Mouse (Mus musculus): ENCODE measurements around the gene Rnf225. TPM values are rescaled to one million over a fixed set of nuclear protein-coding genes. Genes with fewer than 3 reads are reported as not detected.

Rnf225 gene
- 1 to 10 TPM; 1.3 to 2.1 TPM for total RNA-seq (2023)

DNA sequence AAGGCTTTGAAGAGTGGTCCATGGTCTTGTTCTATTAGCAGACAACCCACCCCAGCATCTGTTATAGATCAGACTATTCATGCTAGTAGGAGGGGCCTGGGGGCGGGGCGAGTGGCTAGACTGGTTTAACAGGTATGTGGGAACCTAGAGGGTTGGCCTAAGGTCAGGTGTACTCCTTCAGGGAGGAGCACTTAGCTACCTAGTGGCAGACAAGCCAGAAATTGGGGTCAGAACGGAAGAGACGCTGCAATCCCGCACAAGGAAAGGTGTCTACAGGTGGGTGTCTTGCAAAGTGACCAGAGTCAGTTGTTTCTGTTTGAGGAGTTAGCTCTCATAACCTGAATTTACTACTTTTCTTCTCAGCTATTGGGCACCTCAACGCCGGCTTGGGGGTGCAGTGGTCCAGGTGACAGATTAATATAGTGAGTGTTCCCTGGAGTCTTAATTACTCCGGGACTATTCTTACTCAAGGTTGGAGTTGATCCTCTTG is at the start of gene Rnf225:
Gene Rnf225 (plus strand): TSS at position 226 of the 490 bp plus-strand sequence.

DNA sequence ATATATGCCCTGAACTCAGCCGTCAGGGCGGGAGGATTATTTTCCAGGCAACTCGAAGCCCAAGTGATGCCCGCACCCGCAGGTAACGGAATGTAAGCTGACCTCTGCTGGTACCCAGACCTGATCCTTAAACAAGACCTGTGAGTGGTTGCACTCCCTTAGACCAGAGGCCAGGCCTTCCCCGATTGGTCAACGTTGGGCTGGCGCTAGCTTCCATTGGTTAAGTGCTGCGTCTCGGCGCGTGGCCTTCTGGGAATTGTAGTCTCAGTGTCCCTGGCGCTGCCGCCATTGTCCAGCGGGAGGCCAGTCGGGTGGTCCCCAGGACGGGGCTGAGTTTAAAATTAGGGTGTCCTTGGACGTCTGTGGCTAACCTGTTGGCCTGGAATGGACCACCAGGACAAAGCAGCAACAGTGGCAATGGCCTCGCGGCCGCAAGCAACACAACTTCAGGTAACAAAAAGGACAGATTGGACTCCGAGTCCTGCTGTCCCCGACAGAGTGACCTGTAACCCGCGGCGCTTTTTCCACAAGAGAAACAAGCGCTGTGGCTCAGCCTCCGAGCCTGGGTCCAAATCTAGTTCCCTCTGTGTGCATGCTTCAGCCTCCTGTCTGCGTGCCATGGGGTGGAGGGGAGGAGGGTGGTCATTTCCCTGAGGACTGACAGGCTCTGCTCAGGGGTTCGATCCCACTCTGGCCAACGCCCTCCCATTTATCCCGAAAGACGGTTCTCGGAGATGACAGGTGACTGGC is 46.1 kb upstream of the Rnf225 start, which contains the start of gene Zfp128:
Gene Zfp128 (plus strand): TSS at position 267 of the 750 bp plus-strand sequence.

DNA sequence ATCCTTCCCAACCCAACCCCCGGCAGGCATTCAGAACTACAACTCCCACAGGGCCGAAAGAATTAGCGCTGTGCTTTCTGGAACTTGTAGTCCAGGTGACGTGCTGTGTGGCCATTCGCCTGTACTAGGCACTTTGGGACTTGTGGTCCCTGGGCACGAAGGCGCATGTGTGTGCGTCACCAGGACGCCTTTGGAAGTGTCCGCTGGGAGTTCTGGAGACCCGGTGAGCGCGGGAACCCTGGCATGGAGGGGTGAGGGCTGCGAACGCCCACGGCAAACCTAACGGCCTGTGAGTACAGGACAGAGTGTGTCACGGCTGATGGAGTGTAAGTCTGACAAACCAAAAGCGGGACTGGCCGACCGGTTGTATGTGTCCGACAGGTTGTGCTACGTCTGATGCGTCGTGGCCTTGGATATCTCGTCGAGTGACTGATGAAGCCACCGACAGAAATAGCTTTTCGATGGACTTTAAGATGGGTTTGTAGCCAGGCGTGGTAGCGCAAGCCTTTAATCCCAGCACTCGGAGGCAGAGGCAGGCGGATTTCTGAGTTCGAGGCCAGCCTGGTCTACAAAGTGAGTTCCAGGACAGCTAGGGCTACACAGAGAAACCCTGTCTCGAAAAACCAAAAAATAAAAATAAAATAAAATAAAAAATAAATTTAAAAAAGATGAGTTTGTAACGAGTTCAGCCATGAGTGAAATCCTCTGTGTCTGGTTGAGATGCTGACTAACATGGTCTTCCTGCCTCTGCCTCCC is 29.4 kb upstream of the Rnf225 start, which contains the start of gene Zscan22:
Gene Zscan22 (plus strand): TSS at position 161 of the 756 bp plus-strand sequence.

DNA sequence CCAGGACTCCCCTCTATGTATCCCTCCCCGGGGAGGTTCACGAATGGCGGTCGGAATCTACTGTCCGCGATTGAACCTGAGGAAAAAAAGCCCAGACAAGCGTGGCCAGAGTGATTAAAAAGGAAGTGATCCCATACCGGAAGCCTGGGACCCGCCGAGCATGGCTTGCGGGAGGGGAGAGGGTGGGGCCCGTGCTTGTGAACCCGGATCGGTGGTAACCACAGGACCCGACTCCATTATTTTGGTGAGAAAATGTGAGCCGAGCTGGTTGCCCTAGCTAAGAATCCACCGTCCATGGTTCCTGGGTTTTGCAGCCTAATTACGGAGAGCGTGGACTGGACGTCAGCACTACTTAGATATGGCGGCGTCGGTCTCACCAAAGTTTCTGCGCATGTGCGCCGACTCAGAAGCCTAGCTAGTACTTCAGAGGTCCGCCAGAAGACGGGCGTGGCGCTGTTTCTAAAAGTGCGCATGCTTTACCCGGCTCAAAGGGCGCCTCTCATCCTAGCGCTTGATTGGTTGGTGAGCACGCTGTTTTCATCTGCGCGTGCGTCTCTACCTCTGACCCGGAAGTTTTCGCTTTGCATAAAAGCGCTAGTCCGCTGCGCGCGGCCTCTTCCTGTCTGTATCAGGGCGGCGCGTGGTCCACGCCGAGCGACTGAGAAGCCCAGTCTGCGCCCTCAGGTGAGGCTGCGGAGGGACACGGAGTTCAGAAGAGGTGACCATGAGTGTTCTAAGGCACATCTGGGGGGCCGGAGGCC is 5.3 kb upstream of the Rnf225 start, which contains the start of gene Rps5:
Gene Rps5 (plus strand): TSS at position 586 of the 761 bp plus-strand sequence.

DNA sequence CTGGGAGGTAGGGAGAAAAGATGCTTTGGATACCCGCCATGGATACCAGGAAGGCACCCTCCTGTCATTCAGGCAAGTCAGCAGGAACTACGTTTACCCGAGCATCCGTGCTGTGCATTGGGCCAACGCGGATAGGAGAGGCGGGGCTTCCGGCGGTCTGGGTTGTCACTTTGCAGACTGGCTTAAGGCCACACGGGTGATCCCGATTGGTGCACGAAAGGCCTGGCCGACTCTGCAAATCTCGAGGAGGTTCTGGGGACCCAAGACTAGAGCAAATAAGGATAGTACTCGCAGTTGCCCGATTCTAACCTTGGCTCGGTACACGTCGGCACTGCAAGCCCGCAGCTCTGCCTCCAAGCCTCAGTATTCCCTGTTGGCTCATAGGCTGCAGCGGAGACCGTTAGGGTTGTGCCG is 38.5 kb downstream of the Rnf225 start, which contains the start of gene Zfp324:
Gene Zfp324 (plus strand): TSS at position 161 of the 414 bp plus-strand sequence.

DNA sequence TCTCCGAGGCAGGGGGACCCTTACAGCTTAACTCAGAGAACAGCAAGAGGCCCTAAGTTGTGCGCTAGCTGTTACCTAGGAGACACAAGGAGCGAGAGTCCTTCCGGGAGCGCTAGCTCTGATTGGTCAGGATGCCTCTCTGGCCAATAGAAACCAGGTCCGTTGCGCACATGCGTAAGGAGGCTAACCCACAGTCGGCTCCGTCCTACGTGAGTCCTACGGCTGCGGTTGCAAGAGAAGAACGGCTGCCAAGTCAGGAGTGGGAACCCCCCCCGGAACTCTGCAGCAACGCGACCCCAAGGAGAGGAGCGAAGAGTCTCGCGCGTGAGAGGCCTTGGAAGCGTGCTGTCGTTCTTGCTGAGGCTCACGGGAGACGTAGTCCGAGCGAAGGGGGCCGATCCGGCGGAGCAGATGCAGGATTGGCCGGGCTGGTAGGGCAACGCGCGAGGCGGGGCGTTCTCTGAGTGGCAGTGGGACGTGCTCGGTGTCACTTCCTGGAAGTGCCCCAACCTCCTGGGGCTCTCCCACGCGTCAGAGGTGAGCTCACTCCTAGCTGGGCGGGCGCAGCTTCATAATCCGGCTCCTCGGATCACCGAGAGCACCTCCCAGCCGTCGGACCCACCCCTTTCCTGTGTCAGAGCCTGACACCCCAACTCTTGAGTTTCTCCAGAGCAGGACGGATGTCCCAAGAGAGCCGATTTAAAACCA is 50.6 kb downstream of the Rnf225 start, which contains the start of gene Zfp446:
Gene Zfp446 (plus strand): TSS at position 167 of the 708 bp plus-strand sequence.

Other genes starting within 250 kb of the Rnf225 start
- gene Vmn2r55, start 242.4 kb upstream of the Rnf225 start, total RNA-seq (2023), result not detected
- not detected for gene Vmn2r56, start 192.4 kb upstream of the Rnf225 start, total RNA-seq (2023)
- gene Zscan18, start 123.8 kb upstream of the Rnf225 start, total RNA-seq (2023), result 1 to 10 TPM; 9.2 to 9.4 TPM
- 10 to 100 TPM; 13.3 to 18.0 TPM for gene Zfp329, start 108.6 kb upstream of the Rnf225 start, total RNA-seq (2023)
- gene Zfp110, start 92.7 kb upstream of the Rnf225 start, total RNA-seq (2023), result 100 to 1,000 TPM in 1 of 2 experiments, 10 to 100 TPM in 1; 96.7 to 111 TPM
- gene Zfp128, start 46.2 kb upstream of the Rnf225 start, total RNA-seq (2023), result 1 to 10 TPM; 1.7 TPM
- gene Zscan22, start 29.6 kb upstream of the Rnf225 start, total RNA-seq (2023), result 10 to 100 TPM; 11.9 to 13.9 TPM
- gene Rps5, start 5.1 kb upstream of the Rnf225 start, total RNA-seq (2023), result 1,000 to 10,000 TPM; 2,987 to 3,057 TPM
- 1 to 10 TPM; 3.8 to 4.0 TPM for gene Zfp324, start 38.4 kb downstream of the Rnf225 start, total RNA-seq (2023)
- 1 to 10 TPM; 8.4 to 10.0 TPM for gene Zfp446, start 50.4 kb downstream of the Rnf225 start, total RNA-seq (2023)
- gene Slc27a5, start 70.8 kb downstream of the Rnf225 start, total RNA-seq (2023), result 1 to 10 TPM in 1 of 2 experiments, not detected in 1; 1.9 TPM
- 100 to 1,000 TPM; 399 to 401 TPM for gene Trim28, start 71.7 kb downstream of the Rnf225 start, total RNA-seq (2023)
- 10 to 100 TPM; 22.0 to 22.4 TPM for gene Zbtb45, start 82.6 kb downstream of the Rnf225 start, total RNA-seq (2023)
- gene Chmp2a, start 107.4 kb downstream of the Rnf225 start, total RNA-seq (2023), result 100 to 1,000 TPM; 118 to 133 TPM
- gene Ube2m, start 110.9 kb downstream of the Rnf225 start, total RNA-seq (2023), result 100 to 1,000 TPM in 1 of 2 experiments, 10 to 100 TPM in 1; 84.0 to 106 TPM
- under 1 TPM; 0.36 to 0.52 TPM for gene Mzf1, start 127.3 kb downstream of the Rnf225 start, total RNA-seq (2023)
- not detected for gene Vmn1r85, start 167.8 kb downstream of the Rnf225 start, total RNA-seq (2023)
- not detected for gene Vmn1r86, start 192.5 kb downstream of the Rnf225 start, total RNA-seq (2023)
- gene Vmn1r87, start 212.7 kb downstream of the Rnf225 start, total RNA-seq (2023), result not detected
- under 1 TPM; 0.26 to 0.30 TPM for gene Vmn1r88, start 232.2 kb downstream of the Rnf225 start, total RNA-seq (2023)